Mouse (Mus musculus) limb, embryonic 13.5 days (tissue): ENCODE data around the gene Cdcp2. TPM values are rescaled to one million over a fixed set of nuclear protein-coding genes. Genes with fewer than 3 reads are reported as not detected.

Experiments
- ATAC-seq: fragments of 200-750 bp; cut with Nextera tagmentation; 2 replicates; pipeline ENCODE4 v1.8.0; 2017; ENCODE audit warnings: low read depth, moderate number of reproducible peaks, moderate TSS enrichment; ENCODE audit not compliant: low FRiP score
- H3K27ac ChIP-seq: fragments of 300-500 bp; sonication (generic); 2 replicates; pipeline ENCODE4 v1.5.1; 2015; ENCODE audit warnings: inconsistent platforms, mild to moderate bottlenecking, moderate library complexity
- H3K27me3 ChIP-seq: fragments of 300-500 bp; sonication (generic); 2 replicates; pipeline ENCODE4 v1.6.1; 2015; ENCODE audit warnings: mild to moderate bottlenecking, inconsistent platforms
- H3K36me3 ChIP-seq: fragments of 300-500 bp; sonication (generic); 2 replicates; pipeline ENCODE4 v1.6.1; 2015; ENCODE audit warnings: inconsistent platforms, mild to moderate bottlenecking, moderate library complexity
- H3K4me1 ChIP-seq: fragments of 300-500 bp; sonication (generic); 2 replicates; pipeline ENCODE4 v1.6.1; 2015; ENCODE audit warnings: inconsistent platforms
- H3K4me2 ChIP-seq: fragments of 300-500 bp; sonication (generic); replicated peaks from 2 replicates; pipeline ENCODE4 v1.6.1; 2015; ENCODE audit warnings: inconsistent platforms, mild to moderate bottlenecking, moderate library complexity
- H3K4me3 ChIP-seq: fragments of 300-500 bp; sonication (generic); 2 replicates; pipeline ENCODE4 v1.5.1; 2015; ENCODE audit warnings: moderate library complexity, mild to moderate bottlenecking, inconsistent platforms
- H3K9ac ChIP-seq: fragments of 300-500 bp; sonication (generic); 2 replicates; pipeline ENCODE4 v1.6.1; 2015; ENCODE audit warnings: mild to moderate bottlenecking, inconsistent platforms
- H3K9me3 ChIP-seq: fragments of 300-500 bp; sonication (generic); 2 replicates; pipeline ENCODE4 v1.6.1; 2016; ENCODE audit warnings: inconsistent platforms
- WGBS: fragments of 180-500 bp; shearing (Covaris S2); methylation state at CpG from one replicate; pipeline ENCODE4 v1.1.7; 2015; 5-methylcytosine and 5-hydroxymethylcytosine counted together
- polyA plus RNA-seq: library from polyadenylated mRNA; unstranded; fragments of >200 nt; fragmentation: Nextera tagmentation; extraction: Ambion mirVana; gene quantifications from 2 replicates; pipeline ENCODE4 v1.2.1, GENCODE M21; 2015

Cdcp2 gene
- polyA plus RNA-seq, 1 experiment from 2014 or later, result 0.08 TPM

- Histone ChIP-seq H3K4me2 (peak within 1 kb of the TSS; percentile 98), H3K9me3 (no peaks in the 10 kb centered on the region), H3K4me3 (peak within 1 kb of the TSS; percentile 86), H3K9ac (peak within 1 kb of the TSS; percentile 84), H3K27me3 (no peaks in the 10 kb centered on the region), H3K4me1 (peaks cover 13% of the 10 kb centered on the region), H3K27ac (no peak within 1 kb of the TSS), H3K36me3 (peaks cover 29% of the 10 kb centered on the region)
- WGBS, result under 1% methylated on average over 60 of the region's 60 CpGs
- ATAC-seq, result peak; percentile 99
These were observed 30.2 kb upstream of the Cdcp2 start, which contains the start of the genes Mrpl37 and Cyb5rl for GRCm38 (mm10) chr4:107066252-107067124. TSS of gene Mrpl37 (minus strand) at chr4:107066868. TSS of gene Cyb5rl (plus strand) at chr4:107066988.

GRCm38 (mm10) chr4:107067151-107067840, 29.4 kb upstream of the Cdcp2 start:
- WGBS, result 6% methylated on average over 33 of the region's 33 CpGs
- peak; percentile 16; the same call in 1 of the 2 replicates for ATAC-seq
- H3K27ac ChIP-seq, result no peak overlapping the region
- peak overlapping the region; percentile 98 for H3K4me2 ChIP-seq
- no peaks in the 10 kb centered on the region for H3K27me3 ChIP-seq
- H3K9ac ChIP-seq, result peak overlapping the region; percentile 83
- peaks cover 21% of the 10 kb centered on the region for H3K36me3 ChIP-seq
- H3K4me1 ChIP-seq, result peaks cover 13% of the 10 kb centered on the region
- H3K9me3 ChIP-seq, result no peaks in the 10 kb centered on the region
- H3K4me3 ChIP-seq, result peak overlapping the region; percentile 86

DNA sequence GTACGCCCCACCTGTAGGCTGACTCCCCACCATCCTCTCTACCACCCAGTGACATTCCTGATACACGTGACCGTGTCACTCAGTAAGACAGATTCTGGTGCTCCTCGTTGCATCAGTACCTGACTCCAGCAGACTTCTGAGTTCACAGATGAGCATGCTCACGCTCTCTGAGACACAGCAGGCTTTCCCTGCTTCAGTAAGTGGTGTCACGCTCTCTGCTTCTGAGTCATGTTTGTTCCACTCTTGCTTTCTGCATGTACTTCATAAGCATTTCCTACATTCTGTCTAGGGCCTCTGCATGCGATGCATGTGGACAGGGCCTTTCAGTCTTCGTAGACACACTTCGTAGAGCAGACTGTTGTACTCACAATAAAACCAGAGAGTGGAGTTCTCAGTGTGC, 24.3 kb upstream of the Cdcp2 start:
- ATAC-seq, result no peak
- H3K4me3 ChIP-seq, result no peak overlapping the region
- no peak overlapping the region for H3K9ac ChIP-seq
- no peaks in the 10 kb centered on the region for H3K27me3 ChIP-seq
- H3K36me3 ChIP-seq, result no peaks in the 10 kb centered on the region
- no peaks in the 10 kb centered on the region for H3K9me3 ChIP-seq
- peaks cover 8% of the 10 kb centered on the region for H3K4me1 ChIP-seq
- 84% methylated on average over 9 of the region's 9 CpGs for WGBS
- no peak overlapping the region for H3K4me2 ChIP-seq
- no peak overlapping the region for H3K27ac ChIP-seq

DNA sequence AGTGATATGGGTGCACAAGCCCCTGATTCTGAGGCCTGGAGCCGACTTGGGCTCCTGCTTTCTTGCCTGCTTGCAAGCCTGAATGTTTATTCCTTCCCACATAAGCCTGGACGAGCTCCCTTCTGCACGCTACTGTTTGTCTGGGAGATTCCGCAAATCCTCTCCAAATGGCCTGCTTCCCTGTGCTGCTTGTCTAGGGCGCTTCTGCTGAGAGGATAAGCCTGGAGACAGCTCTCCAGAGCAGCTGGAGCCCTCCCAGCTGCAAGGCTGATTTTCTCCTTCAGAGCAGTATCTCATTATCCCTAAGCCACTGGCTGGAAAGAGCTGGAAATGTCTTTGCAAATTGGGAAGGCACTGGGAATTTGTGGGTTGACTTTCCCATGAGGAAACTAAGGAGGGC, 21.2 kb upstream of the Cdcp2 start:
- Histone ChIP-seq H3K9ac (no peak overlapping the region), H3K4me1 (0 out of 2 replicates have a peak, but pooled peaks cover 3% of the 10 kb centered on the region), H3K9me3 (no peaks in the 10 kb centered on the region), H3K36me3 (no peaks in the 10 kb centered on the region), H3K27me3 (no peaks in the 10 kb centered on the region), H3K4me2 (no peak overlapping the region), H3K27ac (no peak overlapping the region), H3K4me3 (no peak overlapping the region)
- no peak for ATAC-seq
- 75% methylated on average over 5 of the region's 5 CpGs for WGBS

DNA sequence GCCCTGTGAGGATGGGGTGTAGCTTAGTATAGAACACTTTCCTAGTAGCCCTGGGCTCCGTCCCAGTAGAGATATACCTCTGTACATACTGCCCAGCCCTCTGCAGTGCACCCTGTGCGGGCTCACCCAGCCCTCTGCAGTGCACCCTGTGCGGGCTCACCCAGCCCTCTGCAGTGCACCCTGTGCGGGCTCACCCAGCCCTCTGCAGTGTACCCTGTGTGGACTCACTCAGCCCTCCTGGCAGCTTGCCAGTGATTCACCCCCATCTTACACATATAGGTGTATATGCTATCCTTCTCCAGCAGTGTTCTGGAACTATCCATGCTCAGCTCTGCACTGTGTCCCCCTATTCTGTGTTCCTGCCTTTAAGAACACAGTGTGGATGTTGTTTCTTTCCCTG, 17.8 kb upstream of the Cdcp2 start:
- WGBS, result 92% methylated on average over 4 of the region's 4 CpGs
- H3K4me3 ChIP-seq, result no peak overlapping the region
- no peaks in the 10 kb centered on the region for H3K27me3 ChIP-seq
- H3K4me2 ChIP-seq, result no peak overlapping the region
- ATAC-seq, result no peak
- H3K27ac ChIP-seq, result no peak overlapping the region
- 0 out of 2 replicates have a peak, but pooled peaks cover 3% of the 10 kb centered on the region for H3K4me1 ChIP-seq
- H3K36me3 ChIP-seq, result no peaks in the 10 kb centered on the region
- H3K9ac ChIP-seq, result no peak overlapping the region
- no peaks in the 10 kb centered on the region for H3K9me3 ChIP-seq

- no peak for ATAC-seq
- H3K4me1 ChIP-seq, result peaks cover 11% of the 10 kb centered on the region
- no peaks in the 10 kb centered on the region for H3K9me3 ChIP-seq
- no peaks in the 10 kb centered on the region for H3K36me3 ChIP-seq
- no peak overlapping the region for H3K4me3 ChIP-seq
- no peak overlapping the region for H3K4me2 ChIP-seq
- no peak overlapping the region for H3K27ac ChIP-seq
- no peak overlapping the region for H3K9ac ChIP-seq
- no peaks in the 10 kb centered on the region for H3K27me3 ChIP-seq
These were observed 17.0 kb upstream of the Cdcp2 start for GRCm38 (mm10) chr4:107079716-107080115.

- H3K36me3 ChIP-seq, result no peaks in the 10 kb centered on the region
- no peaks in the 10 kb centered on the region for H3K27me3 ChIP-seq
- H3K27ac ChIP-seq, result no peak overlapping the region
- H3K4me1 ChIP-seq, result peaks cover 18% of the 10 kb centered on the region
- no peak overlapping the region for H3K4me3 ChIP-seq
- no peak for ATAC-seq
- H3K9me3 ChIP-seq, result no peaks in the 10 kb centered on the region
- H3K9ac ChIP-seq, result no peak overlapping the region
- WGBS, result 90% methylated on average over 3 of the region's 3 CpGs
- no peak overlapping the region for H3K4me2 ChIP-seq
These were observed 14.5 kb upstream of the Cdcp2 start for GRCm38 (mm10) chr4:107082185-107082584.

GRCm38 (mm10) chr4:107083126-107083525, 13.6 kb upstream of the Cdcp2 start:
- Histone ChIP-seq H3K9me3 (no peaks in the 10 kb centered on the region), H3K4me1 (peaks cover 18% of the 10 kb centered on the region), H3K27ac (no peak overlapping the region), H3K4me2 (no peak overlapping the region), H3K9ac (no peak overlapping the region), H3K4me3 (no peak overlapping the region), H3K36me3 (no peaks in the 10 kb centered on the region), H3K27me3 (no peaks in the 10 kb centered on the region)
- ATAC-seq, result no peak
- WGBS, result 89% methylated on average over 4 of the region's 4 CpGs

- Histone ChIP-seq H3K27me3 (no peaks in the 10 kb centered on the region), H3K4me3 (no peak overlapping the region), H3K27ac (no peak overlapping the region), H3K36me3 (no peaks in the 10 kb centered on the region), H3K9me3 (no peaks in the 10 kb centered on the region), H3K9ac (no peak overlapping the region), H3K4me1 (peaks cover 18% of the 10 kb centered on the region), H3K4me2 (no peak overlapping the region)
- 61% methylated on average over 1 of the region's 1 CpGs for WGBS
- ATAC-seq, result peak; percentile 15; the same call in 1 of the 2 replicates
These were observed 12.3 kb upstream of the Cdcp2 start for GRCm38 (mm10) chr4:107084343-107084742.

DNA sequence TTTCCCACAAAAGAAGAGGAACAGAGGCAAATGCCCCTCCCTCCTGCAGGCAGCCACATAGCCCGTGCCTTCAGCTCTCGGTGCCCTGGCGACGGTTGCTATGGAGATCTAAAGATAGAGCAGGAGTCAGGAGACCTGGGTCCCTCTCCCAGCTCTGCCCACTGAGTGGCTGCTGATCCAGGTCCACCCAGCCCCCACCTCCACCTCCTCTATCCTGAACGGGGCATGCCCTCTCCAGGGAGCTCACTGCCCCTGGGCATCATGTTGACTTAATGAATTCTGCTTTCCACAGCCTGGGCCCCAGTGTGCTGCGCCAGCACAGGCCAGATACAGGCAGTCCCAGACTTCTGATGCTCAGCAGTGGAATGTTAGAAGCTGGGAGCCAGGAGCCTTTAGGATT, 11.8 kb upstream of the Cdcp2 start:
- WGBS, result 17% methylated on average over 6 of the region's 6 CpGs
- Histone ChIP-seq H3K4me1 (peaks cover 18% of the 10 kb centered on the region), H3K4me2 (no peak overlapping the region), H3K9me3 (no peaks in the 10 kb centered on the region), H3K27ac (peak overlapping the region; percentile 10; the same call in 1 of the 2 replicates), H3K36me3 (no peaks in the 10 kb centered on the region), H3K27me3 (no peaks in the 10 kb centered on the region), H3K4me3 (no peak overlapping the region), H3K9ac (no peak overlapping the region)
- peak; percentile 61; the same call in 1 of the 2 replicates for ATAC-seq

- WGBS, result 76% methylated on average over 14 of the region's 14 CpGs
- H3K27me3 ChIP-seq, result no peaks in the 10 kb centered on the region
These were observed 5.0 kb upstream of the Cdcp2 start for GRCm38 (mm10) chr4:107091696-107092095.

DNA sequence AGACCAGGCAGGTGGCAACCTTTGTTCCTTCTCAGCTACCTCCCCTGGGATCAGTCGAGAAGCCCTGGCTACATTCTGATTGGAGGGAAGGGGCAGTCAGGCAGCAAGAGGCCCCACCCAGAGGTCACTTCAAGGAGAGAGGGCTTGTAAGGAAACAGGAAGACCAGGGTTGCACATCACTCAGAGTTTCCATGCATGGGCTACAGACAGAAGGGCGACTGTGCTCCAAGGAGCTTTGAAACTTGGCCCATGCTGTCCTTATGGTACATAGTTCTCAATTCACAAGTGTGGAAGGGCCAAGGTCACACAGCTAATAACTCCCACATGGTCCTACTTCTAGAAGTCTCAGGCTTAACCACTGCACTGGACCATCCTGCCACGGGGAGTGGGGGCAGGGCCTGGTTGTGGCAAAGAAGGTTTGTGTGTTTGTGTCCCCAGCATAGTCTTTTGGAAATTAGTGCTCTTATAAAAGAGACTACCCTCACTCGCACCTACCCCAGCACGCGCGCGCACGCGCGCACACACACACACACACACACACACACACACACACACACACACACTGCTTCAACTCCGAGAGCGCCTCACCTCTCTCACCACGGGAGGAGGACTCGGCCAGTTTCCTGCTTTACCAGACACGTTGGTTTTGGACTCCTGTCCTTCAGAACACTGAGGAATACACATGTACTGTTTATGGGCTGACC, 2.1 kb upstream of the Cdcp2 start:
- Histone ChIP-seq H3K27ac (no peak overlapping the region), H3K4me1 (peaks cover 39% of the 10 kb centered on the region), H3K9ac (no peak overlapping the region), H3K27me3 (no peaks in the 10 kb centered on the region), H3K9me3 (no peaks in the 10 kb centered on the region), H3K36me3 (no peaks in the 10 kb centered on the region), H3K4me2 (no peak overlapping the region), H3K4me3 (no peak overlapping the region)
- 68% methylated on average over 16 of the region's 16 CpGs for WGBS
- ATAC-seq, result no peak

More at GRCm38 (mm10) chr4:107091696-107092095, 5.0 kb upstream of the Cdcp2 start:
- Histone ChIP-seq H3K9me3 (no peaks in the 10 kb centered on the region), H3K4me2 (no peak overlapping the region), H3K27ac (no peak overlapping the region), H3K36me3 (no peaks in the 10 kb centered on the region), H3K9ac (no peak overlapping the region), H3K4me3 (no peak overlapping the region), H3K4me1 (peaks cover 25% of the 10 kb centered on the region)
- ATAC-seq, result no peak
